Mouse (Mus musculus): ENCODE data around the gene 1700020A23Rik. TPM values are rescaled to one million over a fixed set of nuclear protein-coding genes. Genes with fewer than 3 reads are reported as not detected.

The 1700020A23Rik gene
- polyA plus RNA-seq, 1 experiment from 2014 or later: not detected

Other genes with a start within 250 kb of the 1700020A23Rik start
- 440 and 489 TPM in 2 replicates for gene Snrpb, start 225.9 kb upstream of the 1700020A23Rik start, polyA plus RNA-seq (2016; fragmentation: Nextera tagmentation; extraction: Ambion mirVana)
- not detected in 2 replicates for gene Tmc2, start 210.1 kb upstream of the 1700020A23Rik start, polyA plus RNA-seq (2016; fragmentation: Nextera tagmentation; extraction: Ambion mirVana)
- gene Nop56, start 130.8 kb upstream of the 1700020A23Rik start, polyA plus RNA-seq (2016; fragmentation: Nextera tagmentation; extraction: Ambion mirVana): 262 and 300 TPM in 2 replicates
- 118 and 119 TPM in 2 replicates for gene Idh3b, start 120.7 kb upstream of the 1700020A23Rik start, polyA plus RNA-seq (2016; fragmentation: Nextera tagmentation; extraction: Ambion mirVana)
- gene Ebf4, start 110.1 kb upstream of the 1700020A23Rik start, polyA plus RNA-seq (2016; fragmentation: Nextera tagmentation; extraction: Ambion mirVana): 3.4 TPM in 2 replicates
- gene Cpxm1, start 7.7 kb upstream of the 1700020A23Rik start, polyA plus RNA-seq (2016; fragmentation: Nextera tagmentation; extraction: Ambion mirVana): 53.3 and 57.0 TPM in 2 replicates
- 0.34 TPM in 1 of 2 replicates, not detected in the other for gene Gm28372, start within 50 bp of the 1700020A23Rik start, polyA plus RNA-seq (2016; fragmentation: Nextera tagmentation; extraction: Ambion mirVana)
- gene Tmem239, start 1.2 kb downstream of the 1700020A23Rik start, polyA plus RNA-seq (2016; fragmentation: Nextera tagmentation; extraction: Ambion mirVana): not detected in 2 replicates
- gene Vps16, start 19.1 kb downstream of the 1700020A23Rik start, polyA plus RNA-seq (2016; fragmentation: Nextera tagmentation; extraction: Ambion mirVana): 107 and 115 TPM in 2 replicates
- 12.3 and 12.4 TPM in 2 replicates for gene Pced1a, start 19.4 kb downstream of the 1700020A23Rik start, polyA plus RNA-seq (2016; fragmentation: Nextera tagmentation; extraction: Ambion mirVana)
- 129 and 138 TPM in 2 replicates for gene Ptpra, start 45.0 kb downstream of the 1700020A23Rik start, polyA plus RNA-seq (2016; fragmentation: Nextera tagmentation; extraction: Ambion mirVana)
- gene Mrps26, start 158.5 kb downstream of the 1700020A23Rik start, polyA plus RNA-seq (2016; fragmentation: Nextera tagmentation; extraction: Ambion mirVana): 70.7 and 73.3 TPM in 2 replicates
- gene Oxt, start 170.9 kb downstream of the 1700020A23Rik start, polyA plus RNA-seq (2016; fragmentation: Nextera tagmentation; extraction: Ambion mirVana): not detected in 2 replicates
- not detected in 2 replicates for gene Avp, start 177.3 kb downstream of the 1700020A23Rik start, polyA plus RNA-seq (2016; fragmentation: Nextera tagmentation; extraction: Ambion mirVana)
- gene Fastkd5, start 224.8 kb downstream of the 1700020A23Rik start, polyA plus RNA-seq (2016; fragmentation: Nextera tagmentation; extraction: Ambion mirVana): 16.9 and 17.1 TPM in 2 replicates
- gene Ubox5, start 224.8 kb downstream of the 1700020A23Rik start, polyA plus RNA-seq (2016; fragmentation: Nextera tagmentation; extraction: Ambion mirVana): 13.9 and 14.3 TPM in 2 replicates
- gene Lzts3, start 237.5 kb downstream of the 1700020A23Rik start, polyA plus RNA-seq (2016; fragmentation: Nextera tagmentation; extraction: Ambion mirVana): 8.4 TPM in 2 replicates